Mouse (Mus musculus) MEL (cell line): ENCODE data around the gene Map1b. TPM values are rescaled to one million over a fixed set of nuclear protein-coding genes. Genes with fewer than 3 reads are reported as not detected.

Source experiments
- DNase-seq: peaks from one replicate; pipeline ENCODE4 v3.0.0; 2011; ENCODE audit warnings: low read depth, low spot score
- H3K27ac ChIP-seq: 2 replicates; pipeline ENCODE4 v1.5.1; 2012; ENCODE audit warnings: low read depth, mild to moderate bottlenecking, control low read depth, low read length, moderate library complexity; ENCODE audit not compliant: control insufficient read depth
- H3K27me3 ChIP-seq, 2 experiments: fragments of 150-350 bp in 1 of 2; sonication (generic) in 1 of 2; 2 replicates each; pipeline ENCODE4 v1.6.1; 2012; ENCODE audit warnings: low read length in 2 of 2, mild to moderate bottlenecking in 2 of 2, improper control_type of control experiment in 1 of 2, moderate library complexity in 1 of 2; ENCODE audit not compliant: insufficient read depth in 2 of 2, control insufficient read depth in 1 of 2
- H3K36me3 ChIP-seq, 2 experiments: 2 replicates each; pipeline ENCODE4 v1.6.1; 2012 to 2014; ENCODE audit warnings: low read length in 2 of 2, improper control_type of control experiment in 1 of 2, inconsistent platforms in 1 of 2, mild to moderate bottlenecking in 1 of 2; ENCODE audit not compliant: insufficient read depth in 2 of 2, control insufficient read depth in 1 of 2
- H3K4me1 ChIP-seq, 2 experiments: fragments of 150-350 bp in 1 of 2; sonication (generic) in 1 of 2; 2 replicates each; pipeline ENCODE4 v1.6.1; 2012; ENCODE audit warnings: low read length in 2 of 2, improper control_type of control experiment in 1 of 2, mild to moderate bottlenecking in 1 of 2; ENCODE audit not compliant: insufficient read depth in 2 of 2, control insufficient read depth in 1 of 2
- H3K4me3 ChIP-seq, 2 experiments: fragments of 150-350 bp in 1 of 2; sonication (generic) in 1 of 2; 2 replicates each; pipeline ENCODE4 v1.5.1; 2012; ENCODE audit warnings: low read depth in 2 of 2, low read length in 2 of 2, mild to moderate bottlenecking in 2 of 2, moderate library complexity in 2 of 2, control low read depth in 1 of 2, improper control_type of control experiment in 1 of 2; ENCODE audit not compliant: control insufficient read depth in 1 of 2, insufficient read depth in 1 of 2
- H3K79me2 ChIP-seq: 2 replicates; pipeline ENCODE4 v1.6.1; 2012; ENCODE audit warnings: mild to moderate bottlenecking, low read length, moderate library complexity; ENCODE audit not compliant: control insufficient read depth, poor library complexity, insufficient read depth
- H3K9ac ChIP-seq: 2 replicates; pipeline ENCODE4 v1.6.1; 2012; ENCODE audit warnings: low read depth, mild to moderate bottlenecking, control low read depth, low read length, moderate library complexity; ENCODE audit not compliant: control insufficient read depth, poor library complexity, severe bottlenecking
- H3K9me3 ChIP-seq: fragments of 150-350 bp; sonication (generic); replicated peaks from 2 replicates; pipeline ENCODE4 v1.6.1; 2012; ENCODE audit warnings: mild to moderate bottlenecking, low read length, improper control_type of control experiment, moderate library complexity; ENCODE audit not compliant: insufficient read depth
- CHD1 ChIP-seq: IDR thresholded peaks from 2 replicates; pipeline ENCODE4 v1.6.1; 2012; ENCODE audit warnings: low read depth, mild to moderate bottlenecking, inconsistent platforms, low read length, improper control_type of control experiment
- CHD2 ChIP-seq: IDR thresholded peaks from 2 replicates; pipeline ENCODE4 v1.6.1; 2011; ENCODE audit warnings: low read length, improper control_type of control experiment
- ELF1 ChIP-seq: IDR thresholded peaks from 2 replicates; pipeline ENCODE4 v1.6.1; 2014; ENCODE audit warnings: low read depth, mild to moderate bottlenecking, inconsistent platforms, low read length, improper control_type of control experiment, moderate library complexity
- ETS1 ChIP-seq: IDR thresholded peaks from 2 replicates; pipeline ENCODE4 v1.6.1; 2012; ENCODE audit warnings: low read depth, mild to moderate bottlenecking, inconsistent platforms, low read length, improper control_type of control experiment, moderate library complexity
- GATA1 ChIP-seq: IDR thresholded peaks from 2 replicates; pipeline ENCODE4 v1.6.1; 2011; ENCODE audit warnings: low read depth, low read length, improper control_type of control experiment
- HCFC1 ChIP-seq: IDR thresholded peaks from 2 replicates; pipeline ENCODE4 v1.6.1; 2012; ENCODE audit warnings: low read depth, mild to moderate bottlenecking, inconsistent platforms, low read length, improper control_type of control experiment, moderate library complexity
- JUND ChIP-seq: IDR thresholded peaks from 2 replicates; pipeline ENCODE4 v1.6.1; 2011; ENCODE audit warnings: low read depth, mild to moderate bottlenecking, improper control_type of control experiment, low read length
- KAT2A ChIP-seq: conservative IDR thresholded peaks from 2 replicates; pipeline ENCODE4 v1.6.1; 2012; ENCODE audit warnings: low read depth, low read length, improper control_type of control experiment, inconsistent platforms
- MXI1 ChIP-seq: IDR thresholded peaks from 2 replicates; pipeline ENCODE4 v1.6.1; 2011; ENCODE audit warnings: mild to moderate bottlenecking, low read depth, low read length, improper control_type of control experiment
- MYC ChIP-seq: IDR thresholded peaks from 2 replicates; pipeline ENCODE4 v1.6.1; 2011; ENCODE audit warnings: low read depth, mild to moderate bottlenecking, low read length, improper control_type of control experiment, moderate library complexity
- TBP ChIP-seq: IDR thresholded peaks from 2 replicates; pipeline ENCODE4 v1.8.0; 2011; ENCODE audit warnings: low read depth, low read length, improper control_type of control experiment
- TCF12 ChIP-seq: IDR thresholded peaks from 2 replicates; pipeline ENCODE4 v1.6.1; 2014; ENCODE audit warnings: low read depth, mild to moderate bottlenecking, inconsistent platforms, low read length, improper control_type of control experiment, moderate library complexity
- polyA plus RNA-seq, 2 experiments: library from polyadenylated mRNA; stranded (reverse) in 1 of 2; unstranded in 1 of 2; fragments of >175 nt in 1 of 2; fragments of >200 nt in 1 of 2; gene quantifications; 2 replicates each; pipeline versions ENCODE4 v1.2.1 to v1.2.4; 2012; ENCODE audit warnings: low replicate concordance in 2 of 2, low read depth in 1 of 2; ENCODE audit not compliant: insufficient read length in 2 of 2, insufficient read depth in 1 of 2, missing spikeins in 1 of 2
- total RNA-seq: library from RNA; depleted of rRNA; stranded (reverse); fragments of 300-350 nt; gene quantifications from 2 replicates; pipeline ENCODE4 v1.2.3, GENCODE M21; 2012; rRNA removed

The Map1b gene
- total and polyA plus RNA-seq, 3 experiments, result not detected

DNA sequence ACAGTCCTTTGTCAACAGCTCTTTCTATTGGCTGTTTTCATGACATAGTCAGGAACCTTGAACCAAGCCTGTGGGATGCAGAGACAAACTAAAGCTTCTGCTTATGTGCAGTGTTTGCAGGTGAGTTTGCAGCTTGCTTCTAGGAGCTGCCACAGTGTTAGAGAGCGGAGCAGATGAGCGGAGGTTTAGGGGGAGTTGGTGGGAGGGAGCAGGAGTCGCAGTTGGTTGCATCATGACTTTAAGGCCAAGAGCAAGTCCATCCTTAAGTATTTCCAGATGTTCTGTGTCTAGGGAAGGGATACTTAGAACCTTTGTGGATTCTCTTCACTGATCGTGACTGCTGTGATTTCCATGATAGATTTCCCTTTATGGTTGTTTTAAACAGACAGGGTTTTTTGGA lies 142.1 kb downstream of the Map1b start:
- no peak overlapping the region for H3K27ac ChIP-seq
- H3K9me3 ChIP-seq, result no peaks in the 10 kb centered on the region
- no peak overlapping the region for H3K9ac ChIP-seq
- no peaks in the 10 kb centered on the region for H3K4me1 ChIP-seq
- H3K36me3 ChIP-seq, result no peaks in the 10 kb centered on the region
- no peak overlapping the region for H3K4me3 ChIP-seq
- H3K79me2 ChIP-seq, result no peaks in the 10 kb centered on the region
- no peak for DNase-seq
- H3K27me3 ChIP-seq, result no peaks in the 10 kb centered on the region
- no peak for TF ChIP-seq KAT2A
- TF ChIP-seq JUND, result no peak
- no peak for TF ChIP-seq ETS1
- no peak for TF ChIP-seq TBP
- TF ChIP-seq TCF12, result no peak
- no peak for TF ChIP-seq CHD1
- TF ChIP-seq MXI1, result no peak
- no peak for TF ChIP-seq CHD2
- no peak for TF ChIP-seq MYC
- no peak for TF ChIP-seq HCFC1

DNA sequence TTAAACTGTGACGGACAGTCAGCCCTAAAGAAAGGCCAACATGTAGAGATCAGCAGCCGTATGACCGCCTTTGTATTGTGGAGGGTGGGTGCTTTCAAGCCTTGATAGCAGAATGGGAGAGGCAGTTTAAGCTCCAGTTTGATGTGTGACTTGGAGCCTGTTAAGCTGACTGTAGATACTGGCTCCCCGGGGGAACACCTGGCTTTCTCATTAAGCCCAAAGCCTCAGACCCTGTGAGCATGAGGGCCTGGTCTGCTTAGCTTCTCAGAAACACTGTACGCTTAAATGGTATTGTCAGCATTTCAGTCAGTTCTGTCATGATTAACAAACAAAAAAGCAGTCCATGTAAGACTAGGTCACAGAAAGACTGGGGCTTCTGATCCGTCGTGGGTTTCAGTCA lies 142.7 kb downstream of the Map1b start:
- H3K9me3 ChIP-seq, result no peaks in the 10 kb centered on the region
- DNase-seq, result no peak
- TF ChIP-seq ELF1, result no peak
- no peak for TF ChIP-seq ETS1
- no peak for TF ChIP-seq GATA1
- no peaks in the 10 kb centered on the region for H3K79me2 ChIP-seq
- no peak overlapping the region for H3K4me3 ChIP-seq
- H3K9ac ChIP-seq, result no peak overlapping the region
- no peaks in the 10 kb centered on the region for H3K36me3 ChIP-seq
- no peak overlapping the region for H3K27ac ChIP-seq
- no peaks in the 10 kb centered on the region for H3K27me3 ChIP-seq
- no peaks in the 10 kb centered on the region for H3K4me1 ChIP-seq

Other genes starting within 250 kb of the Map1b start
- 42.6 and 42.9 TPM in 2 replicates for gene Ptcd2, start 171.8 kb downstream of the Map1b start, total RNA-seq
- 10 to 100 TPM in 1 of 2 experiments, not detected in 1; 55.3 TPM for gene Ptcd2, start 171.8 kb downstream of the Map1b start, polyA plus RNA-seq
- 27.9 and 29.5 TPM in 2 replicates for gene Mrps27, start 171.8 kb downstream of the Map1b start, total RNA-seq
- 10 to 100 TPM in 1 of 2 experiments, not detected in 1; 44.1 TPM for gene Mrps27, start 171.8 kb downstream of the Map1b start, polyA plus RNA-seq